Mouse (Mus musculus) left cerebral cortex, adult 8-10 months (tissue): Measurements from ENCODE around the gene Rapgef1. TPM values are rescaled to one million over a fixed set of nuclear protein-coding genes. Genes with fewer than 3 reads are reported as not detected.
A peak's percentile ranks its signal among the peaks of the same experiment; 100 is the strongest.
"Not testable (repeated sequence)": the region's sequence is repeated elsewhere in the genome, so short reads cannot be mapped to it uniquely, and the experiment has no call there.

Experiments used
- DNase-seq, 2 experiments: peaks; one replicate each; pipeline ENCODE4 v3.0.0; 2022; ENCODE audit warnings: low spot score in 2 of 2
- total RNA-seq, 4 experiments: library from RNA; stranded (reverse); gene quantifications; 2 replicates each; pipeline ENCODE4 v1.2.4; 2022

Gene Rapgef1
- total RNA-seq, 4 experiments from 2014 or later = 88.6 to 103 (median 94.1) TPM

- DNase-seq = no peak
Measured at GRCm38 (mm10) chr2:29739368-29739767, 119.8 kb downstream of the Rapgef1 start.

DNA sequence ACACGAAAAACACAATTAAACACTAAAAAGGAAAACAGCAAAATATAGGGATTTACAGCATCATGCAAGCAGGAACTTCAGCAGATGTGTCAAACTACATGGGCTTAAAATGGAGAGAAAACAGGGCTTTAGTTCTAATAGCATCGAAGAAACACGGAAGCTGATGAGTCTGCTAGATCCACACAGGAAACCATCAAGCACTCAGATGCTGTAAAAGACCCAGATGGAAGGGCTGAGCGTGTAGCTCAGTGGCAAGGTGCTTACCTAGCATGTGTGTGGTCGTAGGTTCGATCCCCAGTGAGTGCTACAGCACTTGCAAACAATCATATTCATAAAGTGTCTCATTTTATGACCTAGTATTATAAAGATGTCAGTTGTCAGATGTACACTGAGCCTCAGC, 121.7 kb downstream of the Rapgef1 start:
- DNase-seq = no peak

GRCm38 (mm10) chr2:29744256-29744655, 124.7 kb downstream of the Rapgef1 start:
- DNase-seq = no peak

- DNase-seq = no peak
Measured at GRCm38 (mm10) chr2:29747188-29747782, 127.8 kb downstream of the Rapgef1 start.

DNA sequence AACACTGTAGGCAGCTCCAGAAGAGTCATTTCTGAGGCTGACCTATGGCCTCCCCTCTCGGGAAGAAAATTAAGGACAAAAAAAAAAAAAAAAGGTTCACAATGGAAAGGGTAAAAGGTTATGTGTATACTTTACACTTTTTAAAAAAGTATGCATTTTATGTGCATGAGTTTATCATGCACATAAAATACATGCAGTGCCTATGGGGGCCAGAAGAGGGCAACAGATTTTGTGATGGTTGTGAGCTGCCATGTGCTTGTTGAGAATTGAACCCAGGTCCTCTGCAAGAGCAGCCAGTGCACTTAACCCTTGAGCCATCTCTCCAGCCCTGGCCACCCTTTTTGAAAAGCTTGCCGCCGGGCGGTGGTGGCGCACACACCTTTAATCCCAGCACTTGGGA, 128.3 kb downstream of the Rapgef1 start:
- no peak for DNase-seq

DNA sequence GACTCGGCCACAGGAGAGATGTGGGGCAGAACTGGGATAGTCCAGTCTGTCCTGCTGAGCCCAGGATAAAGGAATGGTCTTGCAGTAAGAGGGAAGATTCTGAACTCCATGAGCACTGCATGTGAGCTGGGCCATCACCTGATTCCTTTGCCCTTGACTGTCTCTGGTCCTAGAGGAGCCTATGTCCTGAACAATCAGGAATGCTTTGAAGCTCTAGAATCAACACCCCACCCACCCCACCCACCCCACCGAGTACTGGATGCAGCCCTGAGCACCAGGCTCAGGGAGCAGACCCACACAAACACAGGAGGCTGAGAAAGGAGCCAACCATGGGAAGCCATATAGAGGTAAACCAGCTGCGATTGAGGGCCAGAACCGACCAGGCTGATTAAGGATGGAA, 129.0 kb downstream of the Rapgef1 start:
- DNase-seq = no peak

GRCm38 (mm10) chr2:29751497-29751896, 132.0 kb downstream of the Rapgef1 start, which contains the start of gene Gm13420:
Gene Gm13420, minus strand, starts transcription at chr2:29751685.
- no peak for DNase-seq

DNA sequence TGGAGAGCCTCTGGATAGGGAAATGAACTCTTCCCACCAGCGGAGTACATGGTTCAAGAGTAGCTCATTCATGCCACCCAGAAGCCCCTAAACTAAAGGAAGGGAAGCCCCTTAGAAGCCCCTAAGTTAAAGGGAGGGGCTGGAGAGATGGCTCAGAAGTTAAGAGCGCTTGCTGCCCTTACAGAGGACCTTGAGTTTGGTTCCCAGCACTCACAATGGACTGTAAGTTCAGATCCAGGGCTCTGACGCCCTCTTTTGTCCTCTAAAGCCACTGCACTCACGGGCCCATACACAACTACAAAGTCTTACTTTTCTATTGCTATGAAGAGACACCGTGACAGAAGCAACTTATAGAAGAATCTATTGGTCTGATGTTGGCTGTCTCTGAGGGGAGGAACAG, 132.9 kb downstream of the Rapgef1 start:
- no peak for DNase-seq

DNA sequence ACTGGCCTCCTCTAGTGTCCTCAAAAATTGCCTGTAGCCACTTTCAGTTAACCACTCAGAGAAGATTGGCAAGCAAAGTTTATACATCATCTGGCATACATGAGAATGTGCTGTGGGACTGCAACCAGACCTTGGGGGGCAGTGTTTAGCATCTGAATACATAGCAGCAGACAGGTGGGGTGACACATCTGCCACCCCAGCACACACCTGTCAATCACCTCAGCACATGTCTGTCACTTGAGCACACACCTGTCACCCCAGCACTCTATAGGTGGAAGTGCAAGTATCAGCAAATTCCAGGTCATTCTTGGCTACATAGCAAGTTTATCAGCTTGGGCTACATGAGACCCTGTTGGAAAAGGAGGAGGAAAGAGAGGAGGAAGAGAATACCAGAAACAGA, 136.2 kb downstream of the Rapgef1 start:
- no peak for DNase-seq

- DNase-seq = no peak
Measured at GRCm38 (mm10) chr2:29764831-29765230, 145.3 kb downstream of the Rapgef1 start.

DNA sequence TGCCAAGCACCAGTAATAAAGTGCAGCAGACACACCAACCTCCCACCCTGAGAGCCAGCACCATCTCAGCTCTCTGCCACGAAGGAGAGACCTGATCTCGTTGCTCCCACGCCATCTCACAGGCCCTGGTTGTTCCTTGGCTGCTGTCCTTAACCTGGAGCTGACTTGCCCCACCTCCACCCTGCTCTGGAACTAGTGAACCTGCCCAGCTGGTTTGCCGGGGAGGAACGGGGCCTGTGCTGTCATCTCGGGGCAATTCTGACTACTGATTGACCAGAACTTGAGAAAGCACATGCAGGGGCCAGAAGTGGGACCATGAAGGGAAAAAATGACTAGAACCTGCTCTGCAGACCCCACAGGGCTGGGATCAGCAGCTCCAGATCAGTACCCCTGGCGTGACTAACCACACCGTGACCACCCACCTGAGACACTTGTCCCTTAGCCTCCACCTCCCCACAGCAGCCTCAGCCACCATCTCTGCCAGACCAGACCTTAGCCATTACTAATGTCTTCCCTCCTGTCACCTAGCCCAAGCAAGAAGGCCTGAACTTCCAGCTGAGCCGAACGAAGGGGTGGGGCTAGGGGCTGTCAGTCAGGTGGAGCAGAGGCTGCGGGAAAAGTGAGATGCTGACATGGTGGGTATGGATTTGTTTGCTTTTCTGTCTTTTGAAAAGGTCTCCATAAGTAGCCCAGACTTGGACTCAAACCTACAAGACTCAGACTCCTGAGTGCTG, 148.6 kb downstream of the Rapgef1 start:
- DNase-seq = no peak

DNA sequence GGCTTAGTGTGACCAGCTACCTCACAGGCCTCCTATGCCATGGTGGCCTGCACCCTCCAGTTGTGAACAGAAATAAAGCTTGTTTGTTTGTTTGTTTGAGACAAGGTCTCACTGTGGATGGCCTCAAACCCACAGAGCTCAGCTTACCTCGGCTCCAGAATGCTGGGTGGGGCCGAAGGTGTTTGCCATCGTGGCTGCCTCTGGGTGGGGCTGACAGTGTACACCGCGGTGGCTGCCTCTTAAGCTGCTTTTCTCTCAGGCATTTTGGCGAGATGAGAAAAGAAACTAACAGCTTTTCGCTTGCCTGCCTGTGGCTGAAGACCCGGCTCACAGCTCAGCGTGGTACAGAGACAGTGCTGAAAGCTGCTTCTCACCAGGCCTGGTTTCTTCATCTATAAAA, 149.4 kb downstream of the Rapgef1 start:
- DNase-seq = no peak

- DNase-seq = no peak
Measured at GRCm38 (mm10) chr2:29770162-29770561, 150.6 kb downstream of the Rapgef1 start.

- no peak for DNase-seq
Measured at GRCm38 (mm10) chr2:29771611-29772461, 152.3 kb downstream of the Rapgef1 start.

- DNase-seq = no peak
Measured at GRCm38 (mm10) chr2:29773323-29773722, 153.8 kb downstream of the Rapgef1 start.

DNA sequence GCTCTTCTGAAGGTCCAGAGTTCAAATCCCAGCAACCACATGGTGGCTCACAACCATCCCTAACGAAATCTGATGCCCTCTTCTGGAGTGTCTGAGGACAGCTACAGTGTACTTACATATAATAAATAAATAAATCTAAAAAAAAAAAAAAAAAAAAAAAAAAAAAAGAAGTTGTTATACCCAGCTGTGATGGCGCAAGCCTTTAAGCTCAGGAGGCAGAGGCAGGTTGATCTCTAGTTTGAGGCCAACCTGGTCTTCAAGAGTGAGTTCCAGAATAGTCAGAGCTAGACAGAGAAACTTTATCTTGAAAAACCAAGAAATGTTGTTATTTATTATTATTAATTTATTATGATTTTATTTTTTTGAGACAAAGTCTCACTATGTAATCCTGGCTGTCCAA, 161.7 kb downstream of the Rapgef1 start:
- DNase-seq = not testable (repeated sequence)

DNA sequence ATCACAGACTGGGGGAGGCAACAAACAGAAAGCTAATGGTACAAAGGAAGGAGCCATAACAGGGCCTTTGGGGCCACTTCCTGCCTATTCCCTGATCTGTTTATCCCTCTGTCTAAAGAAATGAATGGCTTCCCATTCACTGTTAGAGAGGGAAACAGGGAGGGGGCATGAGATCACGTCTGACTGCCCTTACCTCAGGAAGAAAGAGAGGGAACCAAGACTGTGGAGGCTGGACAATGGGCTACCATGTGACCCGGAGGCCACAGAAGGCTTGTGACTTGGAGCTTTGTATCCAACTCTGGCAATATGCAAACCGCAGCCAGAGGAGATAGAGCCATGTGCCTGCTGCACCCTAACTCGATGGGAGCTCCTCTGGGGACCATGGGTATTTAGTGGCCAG, 164.8 kb downstream of the Rapgef1 start:
- no peak for DNase-seq

GRCm38 (mm10) chr2:29787104-29787917, 167.8 kb downstream of the Rapgef1 start, which contains the start of gene Coq4:
Gene Coq4, plus strand, starts transcription at chr2:29787493.
- DNase-seq = peak; percentile 87 to 89

- DNase-seq = peak; percentile 82 to 84
Measured at GRCm38 (mm10) chr2:29787937-29788681, 168.6 kb downstream of the Rapgef1 start, which contains the start of gene Trub2. Gene Trub2, minus strand, starts transcription at chr2:29788502.
